Mouse (Mus musculus) neutrophil, adult 5-6 weeks (primary cell): ENCODE measurements around the gene Btbd9. TPM values are rescaled to one million over a fixed set of nuclear protein-coding genes. Genes with fewer than 3 reads are reported as not detected.

Experiments
- ATAC-seq: fragments of 151-379, 151-347 bp; 2 replicates; pipeline ENCODE4 v1.8.0; 2017; ENCODE audit warnings: mild to moderate bottlenecking, moderate TSS enrichment; ENCODE audit not compliant: insufficient number of reproducible peaks, poor library complexity, low FRiP score, severe bottlenecking; ENCODE audit errors: extremely low read depth
- total RNA-seq: library from RNA; stranded (forward); fragments of 200-1000 nt; gene quantifications from 2 replicates; pipeline ENCODE4 v1.2.3, GENCODE M21; 2017

The Btbd9 gene
- total RNA-seq, 1 experiment from 2014 or later: 37.0 TPM

DNA sequence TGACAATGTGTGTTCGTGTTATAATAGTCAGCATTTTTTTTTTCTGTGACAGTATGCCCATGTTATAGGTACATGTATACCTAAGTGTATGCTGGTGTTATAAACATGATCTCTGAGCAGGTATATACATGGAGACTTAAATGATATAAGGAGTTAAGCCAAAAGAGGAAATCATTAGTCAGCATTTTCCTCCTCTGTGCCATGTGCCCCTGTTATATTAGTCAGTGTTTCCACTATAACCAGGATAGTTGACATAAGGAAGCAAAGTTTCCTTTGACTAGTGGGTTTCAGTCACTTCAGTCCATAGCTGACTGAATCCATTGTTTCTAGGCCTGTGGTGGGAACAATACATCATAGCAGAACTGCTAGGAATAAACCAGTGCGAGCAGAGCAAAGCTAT lies 81.1 kb downstream of the Btbd9 start:
- no peak for ATAC-seq

DNA sequence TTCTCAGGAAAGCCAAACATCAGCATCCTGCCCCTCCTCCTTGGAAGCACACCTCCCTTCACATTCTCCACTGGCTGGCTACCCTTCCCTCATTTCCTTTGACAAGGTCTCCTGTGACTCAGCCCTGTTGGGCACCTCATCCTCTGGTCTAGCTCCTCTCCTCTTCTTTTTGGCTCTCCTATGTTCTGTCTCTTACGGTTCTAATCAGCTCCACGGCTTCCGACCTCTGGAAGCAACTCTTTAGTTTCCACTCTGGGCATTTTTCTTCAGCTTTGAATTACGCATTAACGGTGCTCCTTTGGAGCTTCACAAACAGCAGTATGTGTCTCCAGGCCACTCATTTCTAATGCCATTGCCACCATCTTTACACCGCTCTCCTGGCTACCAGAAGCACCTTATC lies 82.8 kb downstream of the Btbd9 start:
- no peak for ATAC-seq

DNA sequence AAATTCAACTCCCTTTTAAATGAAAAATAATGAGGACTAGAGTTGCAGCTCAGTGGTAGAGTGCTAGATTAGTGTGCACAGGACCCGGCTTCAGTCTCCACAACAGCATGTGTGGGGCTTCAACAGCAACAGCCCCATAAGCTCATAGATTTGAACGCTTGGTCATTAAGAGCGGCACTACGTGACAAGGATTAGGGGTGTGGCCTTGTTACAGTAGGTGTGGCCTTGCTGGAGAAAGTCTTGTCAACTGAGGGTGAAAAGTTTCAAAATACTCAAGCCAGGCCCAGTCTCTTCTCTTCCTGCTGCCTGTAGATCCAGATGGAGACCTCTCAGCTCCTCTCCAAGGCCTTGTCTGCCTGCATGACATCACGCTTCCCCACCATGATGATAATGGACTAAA lies 84.1 kb downstream of the Btbd9 start:
- ATAC-seq: no peak

DNA sequence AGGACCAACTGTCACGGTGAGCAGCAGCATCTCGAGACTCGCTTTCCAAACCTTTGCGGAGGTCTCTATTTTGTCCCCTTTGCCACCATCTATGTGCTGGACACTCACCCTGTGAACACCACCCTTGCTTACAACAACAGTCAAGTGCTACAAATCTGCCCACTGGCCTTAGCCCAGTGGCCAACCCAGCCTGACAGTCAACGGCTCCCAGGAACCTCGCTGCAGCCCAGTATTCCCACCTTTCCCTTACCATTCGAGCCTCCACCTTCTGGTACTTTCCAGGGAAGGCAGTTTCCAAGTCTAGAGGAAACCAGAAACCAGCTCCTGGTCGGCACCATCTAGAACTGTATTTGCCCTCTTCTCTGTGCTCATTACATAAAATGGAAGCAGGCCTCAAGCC lies 84.7 kb downstream of the Btbd9 start:
- no peak for ATAC-seq

DNA sequence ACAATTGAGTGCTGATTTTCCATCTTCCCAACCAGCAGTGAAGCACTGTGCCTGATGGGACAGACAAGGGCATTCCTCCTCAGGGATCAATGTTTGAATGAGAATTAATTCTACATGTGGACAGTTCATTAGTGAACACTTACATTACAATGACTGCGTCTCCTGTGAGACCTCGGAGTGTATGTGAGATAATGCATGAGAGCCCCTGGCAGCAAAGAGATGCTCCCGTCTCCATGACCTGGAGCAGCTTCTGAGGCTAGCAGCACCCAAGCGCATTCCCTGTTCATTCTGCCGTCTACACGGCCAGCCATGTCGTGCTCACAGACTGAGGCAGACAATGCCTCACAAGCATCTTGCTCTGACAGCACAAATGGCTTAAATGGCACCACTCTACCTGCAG lies 85.7 kb downstream of the Btbd9 start:
- no peak for ATAC-seq

DNA sequence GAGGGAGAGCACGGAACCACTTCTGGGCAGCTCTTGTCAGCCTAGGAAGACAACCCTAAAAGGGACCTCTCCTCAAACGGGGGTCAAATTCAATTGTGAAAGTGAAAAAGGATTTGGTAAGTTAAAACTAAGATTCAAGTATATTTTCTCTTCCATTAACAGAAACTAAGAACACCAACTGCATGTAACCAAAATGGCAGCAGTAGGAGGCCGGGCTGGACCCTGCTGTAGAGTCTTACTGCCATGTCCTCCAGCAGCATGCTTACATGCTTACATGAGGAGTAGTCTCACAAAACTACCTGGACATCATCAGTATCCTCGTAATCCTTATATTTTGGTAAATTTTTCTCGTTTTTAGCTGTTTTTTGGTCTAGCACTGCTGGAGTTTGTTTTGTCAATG lies 86.2 kb downstream of the Btbd9 start:
- no peak for ATAC-seq

DNA sequence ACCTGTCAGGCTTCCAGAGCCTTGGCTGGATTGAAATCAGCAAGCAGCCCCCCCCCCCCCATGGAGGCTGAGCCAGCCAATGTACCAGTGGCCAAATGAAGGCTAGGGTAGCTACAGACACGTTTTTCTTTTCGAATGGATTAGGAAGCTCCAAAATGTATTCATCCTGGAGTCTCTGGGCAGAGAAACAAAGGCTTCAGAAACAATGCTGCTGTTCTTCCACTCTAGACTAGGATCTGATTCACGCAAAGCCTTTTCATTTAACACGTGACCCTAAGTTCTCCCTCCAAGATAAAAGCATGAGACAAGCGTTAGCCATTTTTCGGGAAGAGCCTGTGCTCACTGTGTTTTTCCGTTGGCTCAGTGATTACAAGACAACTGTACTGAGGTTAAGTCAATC lies 86.7 kb downstream of the Btbd9 start:
- ATAC-seq: no peak

DNA sequence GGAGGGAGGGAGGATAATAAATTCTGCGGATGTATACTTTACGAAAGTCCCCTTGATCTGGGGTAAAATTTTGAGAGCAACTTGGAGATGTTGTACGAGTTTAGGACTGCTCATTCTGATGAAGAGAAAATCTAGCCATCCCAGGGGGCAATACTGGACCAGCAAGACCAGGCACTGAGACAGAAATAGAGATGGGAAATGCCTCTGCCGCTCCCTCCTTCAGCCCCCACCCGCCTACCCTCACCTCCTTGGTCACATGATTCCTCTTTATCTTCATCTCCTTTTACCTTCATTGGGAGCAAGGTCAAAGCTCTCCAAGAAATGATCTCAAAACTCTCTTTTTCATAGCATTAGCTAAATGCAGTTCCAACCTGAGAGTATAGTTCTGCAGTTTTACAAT lies 88.6 kb downstream of the Btbd9 start:
- ATAC-seq: no peak

DNA sequence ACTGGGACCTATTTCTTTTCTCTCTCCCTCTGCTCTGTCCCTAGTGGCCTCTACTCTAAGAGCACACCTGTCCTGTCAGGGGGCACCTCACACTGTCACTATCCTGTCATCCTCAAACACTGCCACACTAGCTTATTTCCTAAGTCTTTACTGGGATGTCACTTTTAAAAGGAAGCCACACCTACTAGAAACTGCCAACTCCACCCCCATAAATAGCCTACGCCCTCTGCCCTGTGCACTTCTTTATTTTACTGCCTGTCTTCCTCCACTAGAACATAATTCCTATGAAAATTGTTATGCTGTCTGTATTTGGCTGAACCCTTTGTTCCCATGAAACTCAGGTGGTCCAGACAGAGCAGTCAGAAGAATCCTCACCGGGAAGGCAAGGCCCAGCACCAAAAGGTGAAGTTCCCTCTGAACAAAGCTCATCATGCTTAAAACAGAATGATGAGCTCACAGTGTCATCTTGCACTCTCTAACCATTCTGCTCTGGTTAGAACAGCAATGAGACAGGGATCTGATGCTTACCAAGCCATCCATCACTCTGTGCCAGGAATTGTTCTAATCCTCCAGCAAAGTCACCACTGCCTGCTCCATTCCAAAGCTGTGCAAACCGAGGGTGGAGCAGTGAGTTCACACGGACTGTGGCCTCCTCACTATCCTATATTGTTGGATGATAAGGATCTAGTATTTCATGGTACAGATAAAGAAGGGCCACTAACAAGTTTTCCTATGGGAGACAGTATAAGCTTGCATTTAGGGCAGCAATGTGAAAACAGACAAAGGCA lies 91.0 kb downstream of the Btbd9 start:
- ATAC-seq: no peak

DNA sequence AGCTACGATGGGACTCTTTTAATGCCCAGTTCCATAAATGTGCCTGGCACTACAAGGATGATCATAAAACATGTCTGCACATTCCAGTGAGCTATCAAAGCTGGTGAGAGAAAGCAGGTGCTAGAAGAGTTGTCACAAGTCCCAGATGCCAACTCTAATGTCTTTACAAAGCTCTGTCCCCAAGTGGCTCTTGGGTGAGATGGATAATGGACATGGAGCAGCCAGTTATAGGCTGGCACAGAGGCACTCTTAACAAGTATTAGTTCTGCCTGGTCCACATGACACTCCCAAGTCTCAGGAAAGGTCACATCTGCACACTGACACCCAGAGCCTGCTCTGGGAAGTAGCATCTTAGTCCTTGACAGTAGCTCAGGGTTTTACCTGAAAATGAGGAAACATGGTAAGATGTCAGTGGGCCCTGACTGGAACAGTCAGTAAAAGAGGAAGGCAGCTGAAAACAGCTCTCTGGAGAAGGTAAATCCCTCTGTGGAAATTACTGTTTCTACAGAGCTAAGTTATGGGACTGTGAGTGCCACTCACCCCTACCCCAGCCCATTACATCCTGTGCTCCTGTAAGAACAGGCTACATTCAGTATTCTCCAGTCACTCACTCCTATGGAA lies 91.7 kb downstream of the Btbd9 start:
- no peak for ATAC-seq

DNA sequence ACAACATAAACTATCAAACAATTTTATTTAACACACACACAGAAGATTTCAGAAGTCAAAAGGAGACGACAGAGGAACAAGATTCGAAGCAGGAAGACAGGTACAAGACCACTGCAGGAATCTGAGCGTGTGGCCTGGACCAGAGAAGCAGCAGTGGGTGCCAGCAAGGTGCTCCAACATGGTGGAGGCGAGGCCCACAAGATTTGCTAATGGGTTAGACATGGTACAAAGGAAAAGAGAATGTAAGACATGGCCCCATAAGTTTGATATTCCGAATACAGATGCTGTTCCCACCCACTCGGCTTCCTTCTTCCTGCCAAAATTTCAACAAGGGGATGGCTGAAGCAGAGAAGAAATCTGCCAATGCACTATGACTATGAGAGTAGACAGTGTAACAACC lies 94.5 kb downstream of the Btbd9 start:
- ATAC-seq: no peak

DNA sequence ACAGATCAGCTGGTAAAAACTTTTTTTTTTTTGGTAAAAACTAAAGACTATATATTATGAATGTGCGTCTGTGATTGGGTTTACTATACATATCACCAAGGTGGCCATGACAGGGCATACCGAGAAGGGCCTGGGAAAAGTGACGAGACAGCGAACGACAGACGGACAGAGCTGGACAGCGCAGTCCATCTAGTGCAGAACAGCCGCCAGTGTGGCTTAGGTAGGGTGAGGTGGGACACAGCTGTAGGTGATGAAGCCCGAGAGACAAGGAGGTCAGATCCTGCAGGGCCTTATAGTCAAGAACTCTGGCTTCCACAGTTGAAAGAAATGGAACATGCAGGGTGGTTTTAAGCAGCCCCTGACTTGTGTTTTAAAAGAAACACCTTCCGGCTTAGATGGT lies 94.9 kb downstream of the Btbd9 start:
- ATAC-seq: no peak

DNA sequence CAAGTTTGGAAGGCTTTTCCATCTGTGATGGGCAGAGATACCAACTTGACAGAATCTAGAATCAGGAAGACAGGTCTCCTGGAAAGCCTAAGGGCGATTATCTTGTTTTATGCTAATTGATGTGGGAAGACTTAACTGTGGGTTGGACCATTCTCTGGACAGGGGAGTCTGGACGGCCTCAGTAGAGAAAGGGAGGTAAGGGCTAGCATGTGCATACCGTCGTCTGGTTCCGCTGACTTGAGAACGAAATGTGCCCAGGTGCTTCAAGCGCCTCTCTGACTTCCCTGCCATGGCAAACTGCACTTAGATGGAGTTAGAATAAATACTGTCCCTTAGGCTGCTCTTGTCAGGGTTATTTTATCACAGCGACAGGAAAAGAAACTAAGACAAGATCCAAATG lies 95.9 kb downstream of the Btbd9 start:
- no peak for ATAC-seq

DNA sequence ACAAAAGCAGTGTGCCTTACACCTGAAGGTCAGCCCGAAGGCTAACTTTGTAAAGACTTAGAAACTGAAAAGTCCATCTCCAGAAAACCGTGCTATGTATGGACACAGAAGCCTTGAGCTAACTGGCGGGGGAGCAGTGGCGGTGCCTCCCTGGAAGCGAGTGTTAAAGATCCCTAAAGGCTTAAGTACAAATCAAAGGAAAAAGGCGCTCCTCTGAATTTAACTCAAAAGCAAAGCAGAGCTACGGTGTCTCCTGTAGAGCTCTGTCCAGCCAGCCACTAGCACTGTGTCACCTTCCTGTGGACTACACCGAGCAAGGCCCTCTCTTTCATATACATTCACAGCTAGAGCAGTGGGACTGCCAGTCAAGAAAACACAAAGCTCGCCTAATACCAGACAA lies 98.1 kb downstream of the Btbd9 start:
- ATAC-seq: no peak

DNA sequence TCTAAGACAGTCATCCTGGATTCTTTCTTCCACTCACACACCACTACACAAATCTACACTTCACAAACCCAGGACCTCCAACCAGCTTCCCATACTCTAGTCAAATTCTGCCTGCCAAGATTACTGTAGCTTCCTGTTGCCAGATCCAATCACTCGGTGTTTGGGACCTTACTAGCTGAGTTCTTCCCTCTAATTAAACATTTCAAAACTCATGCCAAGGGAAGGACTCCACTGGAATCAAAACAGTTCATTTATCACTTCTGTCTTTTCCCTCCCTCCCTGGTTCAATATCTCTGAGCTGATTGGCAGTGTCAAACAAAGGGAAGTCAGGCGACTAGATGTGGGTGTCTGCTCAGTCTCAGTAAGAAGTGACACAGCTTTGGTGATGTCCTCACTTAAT lies 101.7 kb downstream of the Btbd9 start:
- no peak for ATAC-seq

DNA sequence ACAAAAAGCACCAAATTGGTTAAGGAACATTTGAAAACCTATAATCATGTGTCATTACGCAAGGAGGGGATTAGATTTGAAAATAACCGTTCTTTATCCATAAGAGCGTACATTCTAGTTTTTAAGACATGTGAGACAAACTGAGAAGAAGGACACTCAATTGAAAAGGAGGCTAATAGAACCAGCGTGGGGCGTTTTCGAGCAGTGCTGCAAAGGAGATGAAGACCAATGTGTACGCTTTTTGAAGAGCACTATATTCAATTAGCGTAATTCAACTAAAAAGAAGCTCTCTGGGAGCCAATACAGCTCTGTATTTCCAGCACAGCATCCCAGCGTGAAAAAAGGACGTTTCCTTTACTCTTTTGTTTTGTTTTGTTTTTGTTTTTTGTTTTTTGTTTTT lies 103.5 kb downstream of the Btbd9 start:
- no peak for ATAC-seq

DNA sequence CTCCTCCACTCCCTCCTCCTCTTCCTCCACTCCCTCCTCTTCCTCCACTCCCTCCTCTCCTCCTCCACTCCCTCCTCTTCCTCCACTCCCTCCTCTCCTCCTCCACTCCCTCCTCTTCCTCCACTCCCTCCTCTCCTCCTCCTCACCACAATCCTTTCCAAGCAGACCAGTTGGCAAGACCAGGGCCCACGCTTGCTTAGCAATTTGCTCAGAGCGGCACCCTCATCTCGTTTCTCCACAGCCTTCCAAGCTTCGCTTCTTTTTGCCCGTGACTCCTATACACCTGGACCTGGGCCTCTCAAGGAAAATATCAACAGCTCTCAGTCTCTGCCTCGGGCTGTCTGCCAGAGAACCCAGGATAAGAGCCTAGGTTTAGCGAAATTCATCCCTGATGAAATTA lies 104.8 kb downstream of the Btbd9 start:
- ATAC-seq: no peak

DNA sequence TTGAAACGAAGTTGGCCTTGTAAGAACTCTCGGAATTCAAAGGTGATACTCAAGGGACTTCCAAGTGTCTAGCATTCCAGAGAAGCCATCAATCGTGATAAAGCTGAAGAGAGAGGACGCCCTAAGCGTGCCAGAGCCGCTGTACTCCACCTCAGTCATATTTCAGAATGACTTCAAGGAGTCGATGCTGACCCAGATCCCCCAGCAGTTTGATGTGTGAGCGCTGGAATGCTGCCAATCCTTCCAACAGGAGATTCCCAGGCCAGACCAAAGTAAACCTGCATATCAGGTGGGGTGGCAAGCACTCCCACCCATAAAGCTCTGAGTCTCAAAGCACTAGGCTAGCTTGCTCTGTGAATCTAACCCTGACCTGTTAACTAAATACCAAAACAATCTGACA lies 105.5 kb downstream of the Btbd9 start:
- ATAC-seq: no peak

DNA sequence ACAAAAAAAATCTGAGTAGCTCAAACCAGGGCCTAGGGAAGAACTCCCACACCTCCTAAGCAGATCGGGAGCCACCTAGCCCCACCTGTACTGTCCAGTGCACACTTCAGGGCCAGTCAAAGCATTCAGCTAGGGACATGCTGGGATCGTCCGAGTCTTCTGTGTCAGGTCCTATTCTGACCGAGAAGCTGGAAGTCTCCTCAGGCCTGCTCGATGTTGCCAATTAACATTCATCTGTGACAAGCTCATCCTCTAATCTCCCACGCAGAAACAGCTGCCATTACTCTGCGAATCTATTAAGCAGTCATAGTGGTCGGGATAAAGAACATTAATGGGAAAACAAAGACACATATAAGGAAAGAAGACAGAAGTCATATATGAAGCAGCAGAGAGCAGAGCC lies 106.0 kb downstream of the Btbd9 start:
- no peak for ATAC-seq

DNA sequence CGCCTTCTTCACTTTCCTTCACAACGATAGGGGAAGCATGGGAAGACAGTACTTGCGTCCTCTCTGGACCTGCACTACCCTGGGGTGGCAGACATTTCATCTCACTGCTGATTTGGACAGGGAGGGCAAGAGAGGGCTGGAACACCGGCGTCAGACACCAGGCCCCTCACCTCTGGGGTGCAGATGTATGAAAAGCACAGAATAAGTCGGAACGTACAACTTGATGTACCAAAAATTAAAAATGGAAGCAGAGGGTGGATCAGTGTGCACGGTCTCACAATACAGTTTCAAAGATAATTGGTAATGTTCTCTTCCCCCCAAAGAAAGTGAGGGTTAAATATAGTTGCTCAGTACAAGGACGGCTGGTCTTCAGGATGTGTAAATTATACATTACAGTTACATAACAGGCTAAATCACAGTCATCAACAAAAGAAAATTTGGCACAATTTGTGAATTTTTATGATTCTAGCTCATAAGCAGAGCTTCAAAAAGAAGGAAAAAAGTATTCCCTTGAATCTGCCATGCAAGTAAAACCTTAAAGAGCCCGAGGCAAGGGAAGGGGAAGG lies 106.7 kb downstream of the Btbd9 start:
- no peak for ATAC-seq

DNA sequence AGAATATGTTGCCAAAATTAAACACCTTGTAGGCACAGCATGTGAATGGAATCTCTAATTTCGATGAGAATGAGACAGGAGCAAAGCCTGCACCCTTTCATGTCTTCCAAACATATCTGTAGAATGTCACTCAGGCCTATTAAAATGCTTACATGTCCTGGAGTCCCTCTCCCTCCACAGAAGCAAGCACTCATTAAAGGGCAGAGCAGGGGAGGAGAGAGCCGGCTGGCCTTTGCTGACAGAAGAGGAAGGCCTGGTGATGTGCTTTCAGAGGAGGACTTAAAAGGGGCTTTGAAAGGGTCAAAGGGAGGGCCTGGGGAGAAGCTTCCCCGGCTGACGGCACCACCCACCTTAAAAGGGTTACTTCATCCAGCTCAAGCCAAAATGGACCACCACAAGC lies 107.9 kb downstream of the Btbd9 start:
- no peak for ATAC-seq
